Mouse (Mus musculus): ENCODE results near the gene Dnm2.
"Not testable (repeated sequence)": the region's sequence is repeated elsewhere in the genome, so short reads cannot be mapped to it uniquely, and the experiment has no call there.

DNA sequence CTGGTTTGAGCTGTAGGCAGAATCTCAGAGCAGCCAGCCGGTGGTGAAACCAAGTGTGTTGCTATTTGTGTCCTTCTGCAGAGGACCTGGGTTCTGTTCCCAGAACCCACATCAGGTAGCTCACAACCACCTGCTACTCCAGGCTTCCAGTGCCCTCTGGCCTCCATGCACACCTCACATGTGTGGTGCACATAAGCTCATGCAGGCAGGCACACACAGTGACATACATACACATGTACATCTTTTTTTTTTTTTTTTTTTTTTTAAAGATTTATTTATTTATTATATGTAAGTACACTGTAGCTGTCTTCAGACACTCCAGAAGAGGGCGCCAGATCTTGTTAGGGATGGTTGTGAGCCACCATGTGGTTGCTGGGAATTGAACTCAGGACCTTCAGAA, 63.5 kb downstream of the Dnm2 start:
- TF ChIP-seq POLR2A (IDR thresholded peaks at IDR 0.05; ENCODE audit: borderline replicate concordance, extremely low read depth, insufficient read depth, insufficient read length, poor library complexity, severe bottlenecking); CTCF (IDR thresholded peaks at IDR 0.05; ENCODE audit: borderline replicate concordance, extremely low read depth, insufficient read depth, insufficient read length): not testable (repeated sequence)

All from brain, embryonic 14.5 days (tissue).